Comparison of ENCODE assay signal across 8 mouse cellular contexts in the genomic region with DNA sequence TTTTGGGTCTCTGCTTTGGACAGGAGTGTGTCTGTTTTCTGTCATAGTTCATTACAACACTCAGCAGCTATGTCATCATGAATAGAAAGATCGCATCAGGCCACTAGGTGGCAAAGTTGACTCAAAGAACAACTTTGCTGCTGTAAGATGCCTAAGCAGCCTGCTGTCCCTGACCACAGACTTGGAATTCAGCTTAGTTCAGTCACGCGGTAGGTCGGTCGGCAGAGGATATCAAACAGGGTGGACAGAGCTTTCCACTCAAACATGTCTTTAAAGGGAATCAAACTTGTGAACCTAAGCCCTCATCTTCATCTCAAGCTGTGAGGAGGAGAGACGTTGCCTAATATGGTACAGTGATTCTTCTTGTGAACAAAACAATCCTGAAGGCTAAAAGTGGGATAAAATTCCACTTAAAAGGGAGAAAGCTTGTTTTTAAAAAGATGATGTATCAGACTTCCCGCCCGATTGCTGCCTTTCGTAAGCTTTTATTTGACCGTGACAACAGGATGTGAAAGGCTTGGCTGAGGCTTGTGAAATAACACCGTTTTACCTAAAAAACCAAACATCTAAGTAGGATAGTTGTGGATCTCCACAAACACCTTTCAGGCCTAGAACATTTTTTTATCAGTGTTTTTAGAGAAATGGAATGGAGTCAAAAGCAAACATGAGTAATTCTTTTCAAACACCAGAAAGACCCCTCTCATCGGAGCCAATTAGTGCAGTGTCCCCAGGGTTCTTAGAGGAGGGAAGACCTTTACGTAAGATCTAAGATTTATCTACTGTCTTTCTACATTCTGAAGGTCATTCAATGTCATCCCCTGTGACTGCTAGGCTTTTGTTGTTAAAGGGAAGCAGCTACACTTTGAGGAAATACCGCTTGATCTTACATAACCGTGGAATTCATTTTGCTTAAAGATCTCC.
DNase-seq lines count a peak whose midpoint lies in the region; ATAC-seq lines count a peak whose summit lies in the region.

No protein-coding gene starts in this region.

- H3K27ac ChIP-seq in intestine, embryonic 15.5 days, result no peak overlapping the region
- H3K27ac ChIP-seq in midbrain, embryonic 11.5 days (ENCODE audit: low read depth, low read length), result no peak overlapping the region

- WGBS in intestine, embryonic 15.5 days, result 34% methylated on average over 15 of the region's 15 CpGs
- 43% methylated on average over 15 of the region's 15 CpGs for WGBS in midbrain, embryonic 11.5 days

- 0 out of 2 replicates have a peak, but pooled peaks cover 4% of the 10 kb centered on the region for H3K4me1 ChIP-seq in intestine, embryonic 15.5 days (replicated peaks)
- H3K4me1 ChIP-seq in midbrain, embryonic 11.5 days (ENCODE audit: control insufficient read depth, insufficient read depth, low read length), result no peaks in the 10 kb centered on the region

- peak; percentile 22 for DNase-seq in 3134 (ENCODE audit: extremely low read depth, insufficient read length, low spot score)
- DNase-seq in adrenal gland, adult 18-20 months (ENCODE audit: low spot score in 2 of 2), result peak; percentile 58 to 62
- DNase-seq in embryo, embryonic 9.5 days (ENCODE audit: extremely low spot score), result peak; percentile 64
- peak; percentile 25 to 85 for DNase-seq in left cerebral cortex, adult 9 months (ENCODE audit: low spot score in 2 of 2)
- DNase-seq in midbrain, embryonic 11.5 days (ENCODE audit: low spot score, missing footprints), result peak; percentile 88
- DNase-seq in skeletal muscle tissue, adult 2 months (ENCODE audit: low read depth, low spot score), result peak; percentile 68

- no peaks in the 10 kb centered on the region for H3K9me3 ChIP-seq in intestine, embryonic 15.5 days
- no peaks in the 10 kb centered on the region for H3K9me3 ChIP-seq in midbrain, embryonic 11.5 days (ENCODE audit: control insufficient read depth, low read length)

- no peaks in the 10 kb centered on the region for H3K36me3 ChIP-seq in intestine, embryonic 15.5 days
- no peaks in the 10 kb centered on the region for H3K36me3 ChIP-seq in midbrain, embryonic 11.5 days (ENCODE audit: control insufficient read depth, insufficient read depth, low read length)

- no peak overlapping the region for H3K4me3 ChIP-seq in intestine, embryonic 15.5 days (replicated peaks)
- H3K4me3 ChIP-seq in midbrain, embryonic 11.5 days (ENCODE audit: low read depth, low read length), result no peak overlapping the region

- peak; percentile 78 for ATAC-seq in granulocyte monocyte progenitor cell, adult 5-6 weeks (replicated peaks; ENCODE audit: poor library complexity, severe bottlenecking)
- peak; percentile 93 for ATAC-seq in intestine, embryonic 15.5 days
- peak; percentile 89 for ATAC-seq in midbrain, embryonic 11.5 days (ENCODE audit: low FRiP score)

- no peaks in the 10 kb centered on the region for H3K27me3 ChIP-seq in intestine, embryonic 15.5 days (replicated peaks)
- H3K27me3 ChIP-seq in midbrain, embryonic 11.5 days (ENCODE audit: control insufficient read depth, insufficient read depth, low read length), result no peaks in the 10 kb centered on the region

- H3K9ac ChIP-seq in intestine, embryonic 15.5 days, result no peak overlapping the region
- no peak overlapping the region for H3K9ac ChIP-seq in midbrain, embryonic 11.5 days (ENCODE audit: low read length)

- H3K4me2 ChIP-seq in intestine, embryonic 15.5 days (replicated peaks), result no peak overlapping the region
- H3K4me2 ChIP-seq in midbrain, embryonic 11.5 days, result no peak overlapping the region

Comparison
In these comparisons a context has a peak if more than half of its experiments do, and no peak if none do; other contexts are left out.
1. DNase-seq: peak in every context shown above with its lines; median percentile 88 in midbrain, embryonic 11.5 days; 68 in skeletal muscle tissue, adult 2 months; 64 in embryo, embryonic 9.5 days; 60 in adrenal gland, adult 18-20 months; 55 in left cerebral cortex, adult 9 months; 22 in 3134.